In genomic region chr10:25844348-25844747, GRCm38 (mm10) we compare ENCODE assay signal across 25 mouse cellular contexts.
"Had no signal": no experiment of that assay in that cellular context is flagged by ENCODE, and none has a peak within 500 bp of the region (broad histone marks: within the 10 kb centered on the region; RNA-seq: fewer than 3 reads in every experiment).

No protein-coding gene starts in this region.

- H3K27me3 ChIP-seq: embryonic facial prominence, embryonic 12.5 days; embryonic facial prominence, embryonic 13.5 days; embryonic facial prominence, embryonic 15.5 days; forebrain, embryonic 12.5 days; forebrain, embryonic 13.5 days; forebrain, embryonic 15.5 days had no signal

- H3K9ac ChIP-seq: embryonic facial prominence, embryonic 12.5 days; embryonic facial prominence, embryonic 13.5 days; embryonic facial prominence, embryonic 15.5 days; forebrain, embryonic 12.5 days; forebrain, embryonic 13.5 days; forebrain, embryonic 15.5 days; forebrain, postnatal 0 days had no signal

- H3K9me3 ChIP-seq: embryonic facial prominence, embryonic 10.5 days; embryonic facial prominence, embryonic 12.5 days; embryonic facial prominence, embryonic 13.5 days; embryonic facial prominence, embryonic 15.5 days; forebrain, embryonic 10.5 days; forebrain, embryonic 12.5 days; forebrain, embryonic 13.5 days; forebrain, embryonic 15.5 days; heart, embryonic 10.5 days had no signal

- H3K36me3 ChIP-seq: embryonic facial prominence, embryonic 10.5 days; embryonic facial prominence, embryonic 12.5 days; embryonic facial prominence, embryonic 13.5 days; embryonic facial prominence, embryonic 15.5 days; forebrain, embryonic 10.5 days; forebrain, embryonic 12.5 days; forebrain, embryonic 15.5 days; heart, embryonic 10.5 days had no signal

- H3K4me3 ChIP-seq: embryonic facial prominence, embryonic 10.5 days; embryonic facial prominence, embryonic 12.5 days; embryonic facial prominence, embryonic 13.5 days; embryonic facial prominence, embryonic 15.5 days; erythroblast, embryonic 14.5 days; forebrain, embryonic 10.5 days; forebrain, embryonic 12.5 days; forebrain, embryonic 13.5 days; forebrain, embryonic 15.5 days; gastrocnemius, adult 2 months; heart, adult 2 months; heart, embryonic 10.5 days had no signal

- DNase-seq: cerebellum, adult 9-11 months; cerebellum, postnatal 10 days; cerebellum, postnatal 14 days; cerebellum, postnatal 25 days; cerebellum, postnatal 36 days; embryo, embryonic 11 days; forebrain, postnatal 0 days; gastrocnemius, adult 2 months; gastrocnemius, postnatal 10 days; gastrocnemius, postnatal 14 days; gastrocnemius, postnatal 25 days; gastrocnemius, postnatal 36 days; heart, adult 11 months; heart, adult 18-20 months; heart, adult 2 months had no signal

- H3K27ac ChIP-seq: embryonic facial prominence, embryonic 10.5 days; embryonic facial prominence, embryonic 12.5 days; embryonic facial prominence, embryonic 13.5 days; embryonic facial prominence, embryonic 15.5 days; forebrain, embryonic 10.5 days; forebrain, embryonic 12.5 days; forebrain, embryonic 13.5 days; forebrain, embryonic 15.5 days; gastrocnemius, adult 2 months; heart, adult 2 months; heart, embryonic 10.5 days had no signal

- H3K4me1 ChIP-seq: embryonic facial prominence, embryonic 10.5 days; embryonic facial prominence, embryonic 12.5 days; embryonic facial prominence, embryonic 13.5 days; embryonic facial prominence, embryonic 15.5 days; forebrain, embryonic 10.5 days; forebrain, embryonic 12.5 days; forebrain, embryonic 13.5 days; forebrain, embryonic 15.5 days; heart, embryonic 10.5 days had no signal

- H3K4me2 ChIP-seq: embryonic facial prominence, embryonic 12.5 days; embryonic facial prominence, embryonic 13.5 days; embryonic facial prominence, embryonic 15.5 days; forebrain, embryonic 12.5 days; forebrain, embryonic 13.5 days; forebrain, embryonic 15.5 days had no signal
